Mouse (Mus musculus): ENCODE measurements around the gene Abhd5. TPM values are rescaled to one million over a fixed set of nuclear protein-coding genes. Genes with fewer than 3 reads are reported as not detected.
"Not testable (repeated sequence)": the region's sequence is repeated elsewhere in the genome, so short reads cannot be mapped to it uniquely, and the experiment has no call there.

Gene Abhd5
- 10 to 100 TPM; 20.3 to 22.6 TPM for total RNA-seq (2021)

DNA sequence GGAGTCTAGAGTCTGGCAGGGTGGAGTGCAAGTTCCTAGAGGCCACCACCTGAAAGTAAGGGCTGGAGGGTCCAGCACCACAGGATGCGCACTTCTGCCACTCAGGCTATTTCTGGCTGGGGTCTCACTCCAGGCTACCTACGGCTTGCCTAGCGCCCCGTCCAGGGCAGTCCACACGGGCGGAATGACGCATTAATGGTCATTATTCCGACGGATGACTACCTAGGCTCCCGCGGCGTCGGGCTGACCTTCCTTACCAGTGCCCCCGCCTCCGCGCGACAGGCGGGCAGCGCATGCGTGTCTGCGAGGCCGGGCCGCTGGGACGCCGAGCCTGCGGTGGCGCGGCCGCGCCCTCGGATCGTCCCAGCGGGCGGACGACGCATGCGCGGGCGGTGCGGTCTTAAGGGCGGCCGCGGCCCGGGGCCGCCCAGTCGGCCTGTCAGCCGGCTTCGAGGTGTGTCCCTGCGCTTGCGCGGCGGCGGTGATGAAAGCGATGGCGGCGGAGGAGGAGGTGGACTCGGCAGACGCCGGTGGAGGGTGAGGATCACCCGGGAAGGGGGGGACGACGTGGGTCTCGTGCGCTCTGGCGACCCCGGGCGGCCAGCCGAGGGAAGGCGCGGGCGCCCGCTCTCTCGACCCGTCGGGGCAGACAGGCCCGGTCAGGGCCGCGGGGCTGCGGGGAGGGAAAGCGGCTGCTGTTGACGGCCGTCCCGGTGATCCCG is at the start of gene Abhd5:
Abhd5 (plus strand) TSS at position 306 of the 722 bp plus-strand sequence.
- peak; percentile 86 to 91 for DNase-seq (ENCODE audit: extremely low spot score in 1 of 2, low spot score in 1 of 2)

DNA sequence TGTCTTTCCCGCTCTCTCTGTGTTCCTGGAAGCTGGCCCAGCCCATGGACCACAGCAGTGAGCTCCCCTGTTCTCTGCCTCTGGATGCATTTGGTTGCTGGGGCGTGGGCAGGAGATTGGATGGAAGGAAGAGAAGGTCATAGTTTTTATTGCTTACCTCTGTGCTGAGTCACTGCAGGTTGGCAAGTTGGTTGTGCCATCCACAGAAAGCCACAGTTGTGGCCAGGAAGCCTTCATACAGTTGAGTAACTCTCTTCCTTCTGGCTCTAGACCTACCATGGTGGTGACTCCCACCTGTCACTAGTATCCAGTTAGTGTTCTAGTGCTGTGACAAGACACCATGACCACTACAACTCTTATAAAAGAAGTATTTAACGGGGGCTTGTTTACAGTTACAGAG is 46.1 kb upstream of the Abhd5 start:
- DNase-seq (ENCODE audit: extremely low spot score in 1 of 2, low spot score in 1 of 2) = no peak

GRCm38 (mm10) chr9:122309013-122309980 is 42.1 kb upstream of the Abhd5 start:
- no peak for DNase-seq (ENCODE audit: extremely low spot score in 1 of 2, low spot score in 1 of 2)

DNA sequence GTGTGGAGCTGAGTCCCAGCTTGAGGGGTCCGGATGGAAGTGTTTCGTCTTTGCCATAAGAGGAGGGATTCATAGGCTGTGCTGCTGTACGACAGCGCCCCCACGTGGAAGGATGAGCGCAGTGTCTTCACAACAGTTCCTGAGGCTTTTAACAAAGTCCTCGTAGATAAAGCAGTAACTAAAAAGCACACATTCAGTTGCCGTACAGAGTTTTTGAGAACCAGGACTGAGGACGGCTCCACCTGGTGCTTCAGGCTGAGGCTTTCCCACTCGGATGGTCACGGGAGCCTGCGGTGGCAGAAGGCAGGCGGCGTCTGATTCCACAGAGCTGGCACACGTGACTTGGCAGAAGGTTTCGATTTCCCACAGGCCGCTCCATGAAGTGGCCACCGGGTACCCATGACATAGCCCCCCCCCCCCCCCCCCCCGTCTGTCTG is 40.8 kb upstream of the Abhd5 start:
- DNase-seq (ENCODE audit: extremely low spot score in 1 of 2, low spot score in 1 of 2) = peak; percentile 78 to 87

- DNase-seq (ENCODE audit: extremely low spot score in 1 of 2, low spot score in 1 of 2) = no peak
Measured at GRCm38 (mm10) chr9:122311051-122311760, 40.2 kb upstream of the Abhd5 start.

DNA sequence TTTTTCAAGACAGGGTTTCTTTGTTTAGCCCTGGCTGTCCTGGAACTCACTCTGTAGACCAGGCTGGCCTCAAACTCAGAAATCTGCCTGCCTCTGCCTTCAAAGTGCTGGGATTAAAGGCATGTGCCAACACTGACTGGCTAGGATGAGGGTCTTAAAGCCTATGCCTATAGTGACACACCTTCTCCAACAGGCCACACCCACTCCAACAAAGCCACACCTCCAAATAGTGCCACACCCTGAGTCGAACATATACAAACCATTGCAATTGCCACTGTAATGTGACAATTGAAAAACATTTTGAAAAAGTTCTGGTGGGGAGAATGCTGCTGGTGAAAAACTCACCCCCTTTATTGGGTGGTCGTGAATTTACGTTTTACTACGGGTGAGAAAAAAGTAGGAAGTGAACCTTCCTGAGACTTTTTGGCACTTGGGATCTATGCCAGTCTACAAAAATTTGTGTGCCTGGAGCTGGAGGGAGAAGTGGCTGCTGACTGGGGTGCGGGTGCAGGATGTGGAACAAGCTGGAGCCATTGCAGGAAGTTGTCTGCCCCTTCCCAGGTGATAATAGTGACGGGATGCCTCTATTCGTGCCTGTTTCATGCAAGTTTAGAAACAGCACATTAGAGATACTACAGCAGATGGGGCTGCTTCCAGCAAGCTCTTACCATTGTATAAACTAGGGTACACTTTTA is 39.0 kb upstream of the Abhd5 start:
- DNase-seq (ENCODE audit: extremely low spot score in 1 of 2, low spot score in 1 of 2) = no peak

GRCm38 (mm10) chr9:122313128-122313527 is 38.3 kb upstream of the Abhd5 start:
- not testable (repeated sequence) for DNase-seq (ENCODE audit: extremely low spot score in 1 of 2, low spot score in 1 of 2)

- DNase-seq (ENCODE audit: extremely low spot score in 1 of 2, low spot score in 1 of 2) = no peak
Measured at GRCm38 (mm10) chr9:122314386-122314785, 37.0 kb upstream of the Abhd5 start.

DNA sequence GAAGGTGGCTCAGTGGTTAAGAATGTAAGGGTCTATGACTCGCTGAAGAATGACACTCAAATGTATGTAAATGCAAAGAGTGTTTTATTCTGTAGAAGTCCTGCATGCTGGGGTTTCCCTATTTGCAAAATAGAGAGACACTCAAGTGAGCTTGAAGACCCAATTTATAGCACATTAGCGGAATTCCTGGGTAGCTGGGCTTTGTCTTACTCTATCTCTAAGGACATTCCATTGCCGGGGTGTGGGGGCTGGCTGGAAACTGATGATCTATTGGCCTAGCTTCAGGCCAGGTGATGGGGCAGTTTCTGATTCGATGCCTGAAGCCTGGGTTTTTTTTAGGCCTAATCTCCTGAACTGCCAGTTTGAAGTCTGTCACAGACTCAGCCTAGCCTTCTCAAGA is 36.5 kb upstream of the Abhd5 start:
- no peak for DNase-seq (ENCODE audit: extremely low spot score in 1 of 2, low spot score in 1 of 2)

DNA sequence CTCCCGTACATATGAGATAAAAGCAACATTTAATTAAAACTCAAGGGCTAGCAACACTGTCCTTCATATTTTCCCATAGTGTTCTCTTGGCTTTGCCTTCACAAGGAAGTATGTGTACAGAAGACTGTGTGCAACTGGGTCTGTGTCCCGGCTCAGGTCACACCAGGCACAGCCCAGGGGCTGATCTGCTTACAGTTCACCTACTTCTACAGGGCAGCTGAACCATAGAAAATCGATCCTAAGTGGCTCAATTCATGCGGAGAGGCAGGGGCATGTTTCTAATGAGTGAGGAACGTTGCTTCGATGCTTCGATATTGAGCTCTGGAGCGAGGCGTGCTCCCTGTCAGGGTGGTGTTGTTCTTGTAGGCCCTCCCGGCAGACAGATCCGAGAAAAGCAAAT is 35.9 kb upstream of the Abhd5 start:
- no peak for DNase-seq (ENCODE audit: extremely low spot score in 1 of 2, low spot score in 1 of 2)

GRCm38 (mm10) chr9:122316562-122316961 is 34.8 kb upstream of the Abhd5 start:
- no peak for DNase-seq (ENCODE audit: extremely low spot score in 1 of 2, low spot score in 1 of 2)

DNA sequence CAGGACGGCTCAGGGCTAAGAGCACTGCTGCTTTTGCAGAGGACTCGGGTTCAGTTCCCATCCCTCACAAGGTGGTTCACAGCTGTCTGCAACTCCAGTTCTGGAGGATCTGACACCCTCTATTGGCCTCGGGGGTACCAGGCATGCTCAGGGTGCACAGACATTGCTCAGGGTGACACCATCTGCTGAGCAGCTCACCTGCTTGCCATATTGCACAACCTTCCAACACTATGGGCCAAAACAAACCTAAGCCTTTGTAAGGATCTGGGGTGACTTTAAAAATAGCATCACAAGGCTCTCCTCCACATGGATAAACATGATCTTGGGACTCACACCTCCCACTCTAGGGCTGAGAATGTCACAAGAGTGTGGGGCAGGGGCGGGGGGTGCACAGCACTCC is 30.8 kb upstream of the Abhd5 start:
- no peak for DNase-seq (ENCODE audit: extremely low spot score in 1 of 2, low spot score in 1 of 2)

DNA sequence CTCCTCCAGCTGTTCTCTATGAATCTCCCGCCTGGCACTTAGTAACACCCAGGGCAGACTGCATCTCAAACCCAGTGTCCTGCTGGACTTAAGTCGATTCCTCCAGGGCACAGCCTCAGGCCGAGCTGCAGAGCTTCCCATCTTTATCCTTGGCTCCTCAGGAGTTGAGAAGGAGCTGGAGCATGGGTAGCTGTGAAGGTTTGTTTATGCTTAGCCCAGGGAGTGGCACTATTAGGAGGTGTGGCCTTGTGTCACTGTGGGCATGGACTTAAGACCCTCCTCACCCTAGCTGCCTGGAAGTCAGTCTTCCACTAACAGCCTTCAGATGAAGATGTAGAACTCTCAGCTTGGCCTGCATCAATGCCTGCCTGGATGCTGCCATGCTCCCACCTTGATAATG is 29.1 kb upstream of the Abhd5 start:
- no peak for DNase-seq (ENCODE audit: extremely low spot score in 1 of 2, low spot score in 1 of 2)

GRCm38 (mm10) chr9:122325996-122326395 is 25.4 kb upstream of the Abhd5 start:
- DNase-seq (ENCODE audit: extremely low spot score in 1 of 2, low spot score in 1 of 2) = no peak

- no peak for DNase-seq (ENCODE audit: extremely low spot score in 1 of 2, low spot score in 1 of 2)
Measured at GRCm38 (mm10) chr9:122328199-122328598, 23.2 kb upstream of the Abhd5 start.

GRCm38 (mm10) chr9:122336677-122337076 is 14.7 kb upstream of the Abhd5 start:
- no peak for DNase-seq (ENCODE audit: extremely low spot score in 1 of 2, low spot score in 1 of 2)

DNA sequence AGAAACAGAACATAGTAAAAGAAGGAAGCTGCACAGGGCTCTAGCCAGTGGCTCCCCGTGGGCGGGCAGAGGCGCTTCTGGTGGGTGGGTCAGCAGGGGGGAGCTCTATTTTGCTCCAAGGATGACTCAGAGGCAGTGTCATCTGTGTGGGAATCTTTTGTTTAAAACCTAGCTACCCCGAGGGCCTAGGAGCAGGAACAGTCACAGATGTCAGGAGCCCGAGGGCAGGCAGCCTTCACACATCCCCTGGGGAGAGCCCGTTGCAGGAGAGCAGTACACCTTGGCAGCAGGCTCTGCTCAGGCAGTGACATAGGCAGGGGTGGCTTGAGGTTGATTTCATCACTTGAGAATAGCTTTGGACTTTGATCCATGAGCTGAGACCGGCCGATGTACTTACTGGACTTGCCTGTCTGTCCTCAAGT is 13.9 kb upstream of the Abhd5 start:
- DNase-seq (ENCODE audit: extremely low spot score in 1 of 2, low spot score in 1 of 2) = no peak

- no peak for DNase-seq (ENCODE audit: extremely low spot score in 1 of 2, low spot score in 1 of 2)
Measured at GRCm38 (mm10) chr9:122339972-122340371, 11.4 kb upstream of the Abhd5 start.

DNA sequence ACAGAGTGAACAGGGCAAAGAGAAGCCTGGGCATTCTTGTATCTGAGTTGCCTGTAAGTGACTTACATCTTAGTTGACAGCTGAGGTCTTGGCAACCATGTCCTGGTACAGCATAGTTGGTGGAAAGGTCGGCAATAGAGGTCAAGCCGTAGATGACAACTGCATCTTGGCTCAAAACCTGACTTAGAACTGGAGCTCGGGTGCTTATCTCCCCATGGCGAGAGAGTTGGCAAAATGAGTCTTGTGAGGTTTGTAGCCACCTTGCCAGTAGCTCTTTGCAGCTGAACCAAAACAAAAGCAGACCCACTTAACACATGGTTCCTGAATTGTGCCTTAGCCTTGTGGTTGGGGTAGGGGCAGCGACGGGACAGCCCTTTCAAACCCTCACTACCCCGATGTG is 8.0 kb upstream of the Abhd5 start:
- DNase-seq (ENCODE audit: extremely low spot score in 1 of 2, low spot score in 1 of 2) = no peak

DNA sequence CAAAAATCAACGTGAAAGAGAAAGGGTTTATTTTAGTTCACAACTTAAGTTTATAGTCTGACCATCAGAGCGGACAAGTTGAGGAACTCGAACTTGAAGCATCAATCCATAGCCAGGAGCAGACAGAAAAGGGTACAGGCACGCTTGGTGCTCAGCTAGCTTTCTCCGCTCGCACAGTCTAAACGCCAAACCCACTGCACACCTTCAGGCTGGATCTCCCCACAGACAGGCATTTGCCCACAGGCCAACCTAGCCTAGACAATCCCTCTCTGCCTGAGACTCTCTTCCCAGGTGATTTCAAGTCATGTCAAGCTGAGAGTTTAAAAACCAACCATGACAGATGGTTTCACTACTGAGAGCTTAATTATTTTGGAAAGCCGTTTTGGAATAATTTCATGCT is 6.8 kb upstream of the Abhd5 start:
- DNase-seq (ENCODE audit: extremely low spot score in 1 of 2, low spot score in 1 of 2) = no peak
